Mouse (Mus musculus) liver, adult 2 months (tissue): ENCODE results near the gene Phex. TPM values are rescaled to one million over a fixed set of nuclear protein-coding genes. Genes with fewer than 3 reads are reported as not detected.
A peak's percentile ranks its signal among the peaks of the same experiment; 100 is the strongest.

Source experiments
- DNase-seq: peaks from one replicate; pipeline ENCODE4 v3.0.0-alpha.2; 2011; ENCODE audit warnings: low read depth, low spot score; ENCODE audit errors: extremely low read depth
- H3K27ac ChIP-seq: fragments of 200-500 bp; replicated peaks from 2 replicates; pipeline ENCODE4 v1.5.1; 2012; ENCODE audit warnings: low read depth, mild to moderate bottlenecking, control low read depth, inconsistent platforms, low read length; ENCODE audit not compliant: insufficient read depth
- H3K27me3 ChIP-seq: fragments of 200-500 bp; 2 replicates; pipeline ENCODE4 v1.6.1; 2012; ENCODE audit warnings: mild to moderate bottlenecking, moderate library complexity, low read length, inconsistent platforms; ENCODE audit not compliant: control insufficient read depth, insufficient read depth
- H3K36me3 ChIP-seq: fragments of 200-500 bp; 2 replicates; pipeline ENCODE4 v1.6.1; 2012; ENCODE audit warnings: low read length, inconsistent platforms; ENCODE audit not compliant: control insufficient read depth, insufficient read depth
- H3K4me1 ChIP-seq: fragments of 200-500 bp; 2 replicates; pipeline ENCODE4 v1.6.1; 2011; ENCODE audit warnings: low read length; ENCODE audit not compliant: control insufficient read depth, insufficient read depth
- H3K4me3 ChIP-seq: fragments of 200-500 bp; 2 replicates; pipeline ENCODE4 v1.5.1; 2011; ENCODE audit warnings: low read depth, mild to moderate bottlenecking, control low read depth, low read length, moderate library complexity; ENCODE audit not compliant: insufficient read depth
- H3K79me2 ChIP-seq: fragments of 200-500 bp; 2 replicates; pipeline ENCODE4 v1.6.1; 2012; ENCODE audit warnings: inconsistent platforms, mild to moderate bottlenecking, low read length, moderate library complexity; ENCODE audit not compliant: control insufficient read depth, insufficient read depth
- H3K9ac ChIP-seq: fragments of 200-500 bp; 2 replicates; pipeline ENCODE4 v1.6.1; 2012; ENCODE audit warnings: low read depth, mild to moderate bottlenecking, control low read depth, inconsistent platforms, low read length
- CTCF ChIP-seq: fragments of 200-500 bp; IDR thresholded peaks from 2 replicates; pipeline ENCODE4 v1.5.1; 2011; ENCODE audit warnings: low read depth, low read length, control low read depth
- POLR2A ChIP-seq: fragments of 200-500 bp; IDR thresholded peaks from 2 replicates; pipeline ENCODE4 v1.6.1; 2011; ENCODE audit warnings: low read length, control low read depth; ENCODE audit not compliant: insufficient read depth; ENCODE audit errors: extremely low read depth
- WGBS: fragments of 180-500 bp; shearing (Covaris S2); methylation state at CpG from one replicate; pipeline ENCODE4 v1.1.7; 2018; 5-methylcytosine and 5-hydroxymethylcytosine counted together
- polyA plus RNA-seq: library from polyadenylated mRNA; depleted of rRNA; stranded (reverse); fragments of >200 nt; gene quantifications from 2 replicates; pipeline ENCODE4 v1.2.3, GENCODE M21; 2012
- total RNA-seq: library from RNA; depleted of rRNA; stranded (reverse); fragments of >200 nt; gene quantifications from 2 replicates; pipeline ENCODE4 v1.2.3, GENCODE M21; 2014

The Phex gene
- total and polyA plus RNA-seq, 2 experiments = not detected

- Histone ChIP-seq H3K9ac (no peak overlapping the region), H3K36me3 (no peaks in the 10 kb centered on the region), H3K79me2 (no peaks in the 10 kb centered on the region), H3K27ac (no peak overlapping the region), H3K27me3 (no peaks in the 10 kb centered on the region), H3K4me3 (no peak overlapping the region), H3K4me1 (no peaks in the 10 kb centered on the region)
- WGBS = 52% methylated on average over 1 of the region's 1 CpGs
- no peak for TF ChIP-seq POLR2A
- no peak for DNase-seq
These were observed 37.7 kb downstream of the Phex start for GRCm38 (mm10) chrX:157377456-157377855.

GRCm38 (mm10) chrX:157373873-157374272, 41.2 kb downstream of the Phex start:
- no peak for DNase-seq
- WGBS = 78% methylated on average over 3 of the region's 3 CpGs
- Histone ChIP-seq H3K36me3 (no peaks in the 10 kb centered on the region), H3K9ac (no peak overlapping the region), H3K4me1 (no peaks in the 10 kb centered on the region), H3K4me3 (no peak overlapping the region), H3K79me2 (no peaks in the 10 kb centered on the region), H3K27ac (no peak overlapping the region), H3K27me3 (no peaks in the 10 kb centered on the region)
- no peak for TF ChIP-seq POLR2A
- TF ChIP-seq CTCF = no peak

- H3K4me3 ChIP-seq = no peak overlapping the region
- H3K9ac ChIP-seq = no peak overlapping the region
- H3K4me1 ChIP-seq = no peaks in the 10 kb centered on the region
- no peaks in the 10 kb centered on the region for H3K79me2 ChIP-seq
- DNase-seq = no peak
- no peak for TF ChIP-seq POLR2A
- no peak for TF ChIP-seq CTCF
- no peaks in the 10 kb centered on the region for H3K27me3 ChIP-seq
- H3K27ac ChIP-seq = no peak overlapping the region
- H3K36me3 ChIP-seq = no peaks in the 10 kb centered on the region
These were observed 45.9 kb downstream of the Phex start for GRCm38 (mm10) chrX:157369166-157369565.

- Histone ChIP-seq H3K36me3 (no peaks in the 10 kb centered on the region), H3K79me2 (no peaks in the 10 kb centered on the region), H3K4me3 (no peak overlapping the region), H3K27me3 (no peaks in the 10 kb centered on the region), H3K9ac (no peak overlapping the region), H3K27ac (no peak overlapping the region), H3K4me1 (no peaks in the 10 kb centered on the region)
- DNase-seq = no peak
- no peak for TF ChIP-seq CTCF
- 83% methylated on average over 4 of the region's 4 CpGs for WGBS
These were observed 59.6 kb downstream of the Phex start for GRCm38 (mm10) chrX:157355521-157355920.

GRCm38 (mm10) chrX:157346201-157346600, 68.9 kb downstream of the Phex start:
- no peaks in the 10 kb centered on the region for H3K27me3 ChIP-seq
- H3K4me1 ChIP-seq = no peaks in the 10 kb centered on the region
- no peak overlapping the region for H3K4me3 ChIP-seq
- no peaks in the 10 kb centered on the region for H3K79me2 ChIP-seq
- H3K27ac ChIP-seq = no peak overlapping the region
- no peak for DNase-seq
- H3K36me3 ChIP-seq = no peaks in the 10 kb centered on the region
- TF ChIP-seq CTCF = no peak
- no peak for TF ChIP-seq POLR2A
- 71% methylated on average over 6 of the region's 6 CpGs for WGBS
- H3K9ac ChIP-seq = no peak overlapping the region

GRCm38 (mm10) chrX:157334726-157335125, 80.4 kb downstream of the Phex start:
- no peak for TF ChIP-seq POLR2A
- no peak for TF ChIP-seq CTCF

GRCm38 (mm10) chrX:157329821-157330220, 85.3 kb downstream of the Phex start:
- H3K79me2 ChIP-seq = no peaks in the 10 kb centered on the region
- no peaks in the 10 kb centered on the region for H3K36me3 ChIP-seq
- H3K4me1 ChIP-seq = no peaks in the 10 kb centered on the region
- no peak overlapping the region for H3K4me3 ChIP-seq
- 79% methylated on average over 3 of the region's 3 CpGs for WGBS
- DNase-seq = no peak
- TF ChIP-seq POLR2A (no peak), CTCF (no peak)
- H3K27me3 ChIP-seq = no peaks in the 10 kb centered on the region
- H3K27ac ChIP-seq = no peak overlapping the region
- H3K9ac ChIP-seq = no peak overlapping the region

More at GRCm38 (mm10) chrX:157334726-157335125, 80.4 kb downstream of the Phex start:
- Histone ChIP-seq H3K4me1 (no peaks in the 10 kb centered on the region), H3K9ac (no peak overlapping the region), H3K4me3 (no peak overlapping the region), H3K36me3 (no peaks in the 10 kb centered on the region), H3K79me2 (no peaks in the 10 kb centered on the region), H3K27me3 (no peaks in the 10 kb centered on the region), H3K27ac (no peak overlapping the region)
- WGBS = 8% methylated on average over 4 of the region's 4 CpGs
- peak; percentile 1 for DNase-seq
